Comparison of ENCODE assay signal across 8 mouse cellular contexts in genomic region chr3:83222125-83222524, GRCm38 (mm10).
DNase-seq lines count a peak whose midpoint lies in the region; ATAC-seq and TF ChIP-seq lines count a peak whose summit lies in the region.

No protein-coding gene starts in this region.

- TF ChIP-seq POLR2A in CH12.LX (IDR thresholded peaks at IDR 0.05; ENCODE audit: low read depth, low read length): no peak
- TF ChIP-seq POLR2A in lung, adult 2 months (IDR thresholded peaks at IDR 0.05; ENCODE audit: borderline replicate concordance, extremely low read depth, low read depth, low read length): no peak

- H3K27ac ChIP-seq in embryonic facial prominence, embryonic 11.5 days (replicated peaks; ENCODE audit: low read depth, low read length): no peak overlapping the region
- no peak overlapping the region for H3K27ac ChIP-seq in embryonic facial prominence, embryonic 10.5 days (replicated peaks)
- H3K27ac ChIP-seq in CH12.LX (ENCODE audit: insufficient read depth, low read depth): no peak overlapping the region

- no peak overlapping the region for H3K4me2 ChIP-seq in embryonic facial prominence, embryonic 11.5 days (ENCODE audit: low read depth, low read length)
- H3K4me2 ChIP-seq in CH12.LX (ENCODE audit: insufficient read depth, low read depth, poor library complexity, severe bottlenecking): no peak overlapping the region

- H3K4me3 ChIP-seq in embryonic facial prominence, embryonic 11.5 days (ENCODE audit: low read depth, low read length): no peak overlapping the region
- H3K4me3 ChIP-seq in embryonic facial prominence, embryonic 10.5 days: no peak overlapping the region
- H3K4me3 ChIP-seq in CH12.LX (replicated peaks in 1 of 3; ENCODE audit: low read depth in 2 of 3, low read length in 2 of 3, poor library complexity in 1 of 3): no peak overlapping the region
- no peak overlapping the region for H3K4me3 ChIP-seq in lung, adult 2 months (replicated peaks; ENCODE audit: extremely low read depth, low read depth, low read length)

- no peaks in the 10 kb centered on the region for H3K9me3 ChIP-seq in embryonic facial prominence, embryonic 11.5 days (replicated peaks; ENCODE audit: control insufficient read depth, low read length)
- no peaks in the 10 kb centered on the region for H3K9me3 ChIP-seq in embryonic facial prominence, embryonic 10.5 days
- H3K9me3 ChIP-seq in CH12.LX (replicated peaks; ENCODE audit: low read length): no peaks in the 10 kb centered on the region

- TF ChIP-seq RAD21 in CH12.LX (IDR thresholded peaks at IDR 0.05; ENCODE audit: low read depth, low read length): peak; percentile 65

- WGBS in embryonic facial prominence, embryonic 11.5 days: 66% methylated on average over 5 of the region's 5 CpGs
- 71% methylated on average over 5 of the region's 5 CpGs for WGBS in embryonic facial prominence, embryonic 10.5 days
- 30% methylated on average over 5 of the region's 5 CpGs for WGBS in lung, adult 2 months

- ATAC-seq in embryonic facial prominence, embryonic 11.5 days (replicated peaks; ENCODE audit: insufficient number of reproducible peaks, low FRiP score, low TSS enrichment, low read depth): no peak

- TF ChIP-seq EP300 in CH12.LX (IDR thresholded peaks at IDR 0.05; ENCODE audit: low read length): no peak

- no peaks in the 10 kb centered on the region for H3K4me1 ChIP-seq in embryonic facial prominence, embryonic 11.5 days (ENCODE audit: control insufficient read depth, insufficient read depth, low read length)
- no peaks in the 10 kb centered on the region for H3K4me1 ChIP-seq in embryonic facial prominence, embryonic 10.5 days
- no peaks in the 10 kb centered on the region for H3K4me1 ChIP-seq in CH12.LX (ENCODE audit: control insufficient read depth in 1 of 2, insufficient read depth in 2 of 2)
- 0 out of 2 replicates have a peak, but pooled peaks cover 2% of the 10 kb centered on the region for H3K4me1 ChIP-seq in lung, adult 2 months (ENCODE audit: control insufficient read depth, insufficient read depth, low read length)

- TF ChIP-seq CTCF in CH12.LX (conservative IDR thresholded peaks at IDR 0.05 in 1 of 2, IDR thresholded peaks at IDR 0.05 in 1 of 2; ENCODE audit: low read depth in 2 of 2, low read length in 2 of 2): peak in 1 of 2 experiments; percentile 66; a peak in 2 of 4 replicates
- TF ChIP-seq CTCF in lung, adult 2 months (IDR thresholded peaks at IDR 0.05; ENCODE audit: insufficient read depth, low read length): peak; percentile 38; the same call in 1 of the 2 replicates

- in situ Hi-C loops in CH12.LX (cut with MboI; ENCODE audit: low pct_ligation_motif_present, low pct_unique_long_range_greater_than_20kb, low sequenced_read_pairs): no loop called here

- DNase-seq in embryonic facial prominence, embryonic 11.5 days (ENCODE audit: low spot score): peak; percentile 11
- DNase-seq in embryonic facial prominence, embryonic 10.5 days (ENCODE audit: low spot score): no peak
- no peak for DNase-seq in CH12.LX (ENCODE audit: extremely low read depth)
- DNase-seq in frontal cortex, postnatal 36 days (ENCODE audit: low spot score in 2 of 2): peak; percentile 31 to 51
- no peak for DNase-seq in lung, adult 2 months
- DNase-seq in spleen, adult 12 weeks (ENCODE audit: low spot score): no peak
- no peak for DNase-seq in cerebellum, postnatal 25 days
- no peak for DNase-seq in gastrocnemius, postnatal 10 days

- dilution Hi-C loops in CH12.LX (cut with MboI; ENCODE audit: extremely low pct_ligation_motif_present, extremely low pct_unique_long_range_greater_than_20kb, low sequenced_read_pairs): no loop called here

- H3K36me3 ChIP-seq in embryonic facial prominence, embryonic 11.5 days (replicated peaks; ENCODE audit: control insufficient read depth, insufficient read depth, low read depth, low read length): no peaks in the 10 kb centered on the region
- H3K36me3 ChIP-seq in embryonic facial prominence, embryonic 10.5 days (replicated peaks): no peaks in the 10 kb centered on the region
- no peaks in the 10 kb centered on the region for H3K36me3 ChIP-seq in CH12.LX (replicated peaks in 1 of 2; ENCODE audit: control insufficient read depth in 1 of 2, insufficient read depth in 1 of 2, low read length in 1 of 2)

- H3K27me3 ChIP-seq in embryonic facial prominence, embryonic 11.5 days (ENCODE audit: control insufficient read depth, insufficient read depth, low read length): no peaks in the 10 kb centered on the region
- H3K27me3 ChIP-seq in embryonic facial prominence, embryonic 10.5 days (replicated peaks; ENCODE audit: low read depth, poor library complexity, severe bottlenecking): no peaks in the 10 kb centered on the region
- no peaks in the 10 kb centered on the region for H3K27me3 ChIP-seq in CH12.LX (replicated peaks)

- H3K79me2 ChIP-seq in CH12.LX (replicated peaks; ENCODE audit: control insufficient read depth, extremely low read depth, insufficient read depth, poor library complexity, severe bottlenecking): no peaks in the 10 kb centered on the region

- H3K9ac ChIP-seq in embryonic facial prominence, embryonic 11.5 days (replicated peaks; ENCODE audit: low read length): no peak overlapping the region
- H3K9ac ChIP-seq in CH12.LX (ENCODE audit: insufficient read depth, low read depth): no peak overlapping the region

TF ChIP-seq in CH12.LX, 34 proteins besides CTCF, POLR2A, EP300 and RAD21:
- TF ChIP-seq ZKSCAN1 (IDR thresholded peaks at IDR 0.05; ENCODE audit: borderline replicate concordance, low read depth, low read length) (no peak), SMC3 (IDR thresholded peaks at IDR 0.05; ENCODE audit: low read depth, low read length) (peak; percentile 51)

Comparison
In these comparisons a context has a peak if more than half of its experiments do, and no peak if none do; other contexts are left out.
1. DNase-seq: peak in embryonic facial prominence, embryonic 11.5 days (single experiment) and frontal cortex, postnatal 36 days (2 of 2); none in embryonic facial prominence, embryonic 10.5 days (single experiment), CH12.LX (single experiment), lung, adult 2 months (single experiment), spleen, adult 12 weeks (single experiment), cerebellum, postnatal 25 days (0 of 2) and gastrocnemius, postnatal 10 days (single experiment).